Mouse (Mus musculus) cerebellum, adult (tissue): ENCODE measurements around the gene Rdh8.
"Not testable (repeated sequence)": the region's sequence is repeated elsewhere in the genome, so short reads cannot be mapped to it uniquely, and the experiment has no call there.

Experiments used
- ATAC-seq: cut with Nextera tagmentation; 2 replicates; pipeline ENCODE4 v1.9.2; 2017; ENCODE audit warnings: mild to moderate bottlenecking, moderate library complexity, mixed read lengths; ENCODE audit not compliant: insufficient number of reproducible peaks, low FRiP score, low TSS enrichment

Rdh8 gene

DNA sequence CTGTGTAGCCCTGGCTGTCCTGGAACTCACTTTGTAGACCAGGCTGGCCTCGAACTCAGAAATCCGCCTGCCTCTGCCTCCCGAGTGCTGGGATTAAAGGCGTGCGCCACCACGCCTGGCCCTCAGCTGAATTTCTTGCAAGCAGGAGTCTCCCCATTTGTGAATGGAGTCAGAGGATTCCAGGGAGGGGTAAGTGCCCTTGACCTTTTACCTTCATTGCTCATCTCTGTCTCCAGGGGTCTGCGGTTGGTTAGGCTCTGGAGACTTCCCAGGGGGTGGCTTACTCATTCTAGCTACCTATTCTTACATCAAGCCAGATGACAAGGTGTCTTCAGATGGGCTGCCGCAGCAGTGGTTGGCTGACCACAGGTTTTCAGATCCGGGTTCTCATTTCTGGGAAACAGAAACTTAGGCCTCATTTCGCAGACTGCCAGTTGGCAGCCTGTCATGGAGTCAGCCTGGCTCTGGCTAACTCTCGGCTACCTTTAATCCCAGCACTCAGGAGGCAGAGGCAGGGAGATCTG lies 17.2 kb downstream of the Rdh8 start:
- not testable (repeated sequence) for ATAC-seq

DNA sequence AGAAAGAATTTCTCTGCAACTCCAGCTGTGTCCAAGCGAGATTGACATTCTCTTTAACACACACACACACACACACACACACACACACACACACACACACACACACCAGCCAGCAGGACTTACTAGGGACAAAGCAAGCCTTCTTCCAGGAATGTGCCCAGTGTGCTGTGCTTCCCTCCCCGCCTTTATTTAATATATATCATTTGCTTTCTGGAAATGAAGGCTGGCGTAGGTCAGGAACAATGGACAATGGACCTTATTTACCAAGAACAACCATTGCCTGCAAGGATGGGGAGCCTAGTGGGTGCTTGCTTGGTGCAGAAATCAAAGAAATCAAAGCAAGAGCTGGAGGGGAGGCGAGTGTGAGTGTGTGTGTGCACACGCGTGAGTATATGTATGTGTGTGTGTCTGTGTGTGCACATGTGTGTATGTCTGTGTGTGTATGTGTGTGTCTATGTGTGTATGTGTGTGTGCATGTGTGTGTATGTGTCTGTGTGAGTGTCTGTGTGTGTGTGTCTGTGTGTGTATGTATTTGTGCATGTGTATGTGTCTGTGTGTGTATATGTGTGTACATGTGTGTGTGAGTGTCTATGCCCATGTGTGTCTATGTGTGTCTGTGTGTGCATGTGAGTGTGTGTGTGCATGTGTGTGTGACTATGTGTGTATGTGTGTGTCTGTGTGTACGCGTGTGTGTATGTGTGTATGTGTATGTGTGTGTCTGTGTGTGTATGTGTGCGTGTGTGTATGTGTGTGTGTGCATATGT lies 19.1 kb downstream of the Rdh8 start:
- no peak for ATAC-seq

GRCm38 (mm10) chr9:20838931-20839330 lies 20.6 kb downstream of the Rdh8 start:
- no peak for ATAC-seq

DNA sequence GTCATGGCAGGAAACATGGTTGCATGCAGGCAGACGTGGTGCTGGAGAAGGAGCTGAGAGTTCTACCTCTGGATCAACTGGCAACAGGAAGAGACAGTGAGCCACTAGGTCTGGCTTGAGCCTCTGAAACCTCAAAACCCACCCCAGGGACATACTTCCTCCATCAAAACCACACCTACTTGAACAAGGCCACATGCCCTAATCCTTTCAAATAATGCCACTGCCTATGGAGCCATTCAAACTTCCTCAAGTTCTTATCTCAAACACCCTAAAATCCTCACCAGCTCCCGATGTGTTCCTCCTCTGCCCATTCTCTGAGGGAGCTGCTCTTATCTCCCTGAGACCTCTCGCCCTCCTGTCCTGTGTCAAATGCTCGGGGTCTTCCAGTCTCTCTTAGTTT lies 23.9 kb downstream of the Rdh8 start:
- ATAC-seq, result no peak

GRCm38 (mm10) chr9:20842670-20843069 lies 24.4 kb downstream of the Rdh8 start:
- 0 out of 2 replicates have a peak, but pooled peaks have one; percentile 40 for ATAC-seq

DNA sequence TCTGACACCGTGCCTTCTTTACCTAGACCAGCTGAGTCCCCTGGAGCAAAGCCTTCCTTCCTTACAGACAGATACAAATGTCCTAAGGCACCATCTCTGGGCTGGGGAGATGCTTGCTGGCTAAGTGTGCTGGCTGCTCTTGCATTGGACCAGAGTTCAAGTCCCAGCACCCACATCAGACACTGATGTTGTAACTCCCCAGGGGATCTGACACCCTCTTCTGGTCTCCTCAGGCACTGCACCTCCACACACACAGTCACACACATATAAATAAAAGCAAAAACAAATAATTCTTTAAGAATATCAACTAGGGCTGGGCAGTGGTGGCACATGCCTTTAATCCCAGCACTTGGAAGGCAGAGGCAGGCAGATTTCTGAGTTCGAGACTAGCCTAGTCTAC lies 31.9 kb downstream of the Rdh8 start:
- no peak for ATAC-seq

DNA sequence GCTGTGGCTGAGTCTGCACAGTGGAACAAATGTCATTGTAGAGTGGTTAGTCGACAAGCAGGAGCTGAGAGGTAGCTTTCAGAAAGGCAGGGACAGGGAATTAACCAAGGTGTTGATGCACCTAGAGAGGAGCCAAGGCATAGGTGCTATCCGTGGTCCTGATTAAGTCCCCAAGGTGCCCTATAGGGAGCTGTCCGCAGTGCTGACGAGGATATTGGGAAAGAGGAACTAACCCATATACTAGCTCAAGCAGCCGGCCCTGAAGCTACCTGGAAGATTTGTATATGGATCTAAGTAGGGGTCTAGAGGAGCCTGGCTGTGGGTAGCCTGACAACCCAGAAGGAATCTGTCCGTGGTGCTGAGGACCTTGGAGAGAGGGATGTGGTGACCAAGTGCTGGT lies 38.8 kb downstream of the Rdh8 start:
- no peak for ATAC-seq

GRCm38 (mm10) chr9:20859926-20860325 lies 41.6 kb downstream of the Rdh8 start:
- ATAC-seq, result no peak

DNA sequence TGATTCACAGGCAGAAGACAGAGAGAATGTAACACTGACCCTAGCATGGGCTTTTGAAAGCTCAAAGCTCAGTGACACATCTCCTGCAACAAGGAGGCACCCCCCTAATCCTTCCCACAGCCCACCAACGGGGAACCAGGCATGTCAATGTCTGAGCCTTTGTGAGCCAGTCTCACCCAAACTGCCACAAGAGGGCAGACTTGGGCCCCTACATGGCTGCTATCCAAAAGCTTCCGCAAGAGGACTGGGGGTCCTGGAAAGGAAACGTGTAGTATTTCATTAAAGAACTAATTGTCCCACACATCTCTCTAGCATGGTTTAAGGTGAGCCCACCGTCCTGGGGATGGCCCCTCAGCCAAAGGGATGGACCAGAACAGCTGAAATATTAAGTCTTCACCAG lies 43.5 kb downstream of the Rdh8 start:
- ATAC-seq, result no peak

GRCm38 (mm10) chr9:20862225-20862624 lies 43.9 kb downstream of the Rdh8 start:
- no peak for ATAC-seq

DNA sequence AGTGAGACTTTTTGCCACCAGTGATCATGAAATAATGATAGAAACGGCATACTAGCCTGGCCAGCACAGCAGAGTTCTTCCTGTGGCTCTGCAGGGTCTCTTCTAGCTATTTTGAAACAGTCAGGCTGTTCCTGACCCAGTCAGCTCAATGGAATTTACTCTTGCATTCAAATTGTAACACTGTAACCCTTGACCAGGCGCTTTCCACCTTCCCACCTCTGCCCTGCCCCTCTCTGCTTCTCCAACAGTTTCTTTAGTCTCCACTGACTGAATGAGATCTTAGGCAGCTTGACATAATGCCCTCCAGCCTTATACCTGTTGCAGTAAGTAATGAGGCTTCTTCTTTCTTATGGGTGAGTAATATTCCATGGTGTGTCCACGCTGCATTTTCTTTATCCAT lies 48.6 kb downstream of the Rdh8 start:
- no peak for ATAC-seq

DNA sequence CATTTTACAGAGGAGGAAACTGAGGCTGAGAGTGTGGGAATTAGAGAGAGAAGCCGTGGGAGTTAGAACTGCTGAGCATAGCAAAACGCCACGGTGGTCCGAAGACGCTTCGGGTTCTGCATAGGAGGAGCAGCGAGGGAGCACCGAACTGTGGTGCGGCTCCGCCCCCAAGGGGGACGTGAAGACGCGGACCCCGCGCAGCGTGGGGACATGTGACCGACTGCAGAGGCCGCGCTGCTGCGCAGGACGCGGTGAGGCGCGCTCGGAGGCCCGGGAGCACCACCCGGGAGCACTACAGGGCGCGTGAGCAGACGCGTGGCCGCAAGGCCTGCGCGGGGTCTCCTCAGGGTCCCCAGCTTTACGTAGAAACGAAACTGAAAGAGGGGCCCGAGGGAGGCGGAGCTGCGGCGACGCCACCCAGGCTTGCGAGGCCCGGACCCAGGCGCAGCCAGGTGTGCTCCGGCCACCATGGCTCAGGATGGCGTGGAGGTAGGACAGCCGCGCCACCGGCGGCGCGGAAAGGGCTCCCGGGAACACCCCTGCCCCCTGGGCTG lies 50.2 kb downstream of the Rdh8 start, which contains the start of gene A230050P20Rik:
Gene A230050P20Rik, plus strand, starts transcription at position 195 of the 554 bp plus-strand sequence.
- ATAC-seq, result peak; percentile 73

DNA sequence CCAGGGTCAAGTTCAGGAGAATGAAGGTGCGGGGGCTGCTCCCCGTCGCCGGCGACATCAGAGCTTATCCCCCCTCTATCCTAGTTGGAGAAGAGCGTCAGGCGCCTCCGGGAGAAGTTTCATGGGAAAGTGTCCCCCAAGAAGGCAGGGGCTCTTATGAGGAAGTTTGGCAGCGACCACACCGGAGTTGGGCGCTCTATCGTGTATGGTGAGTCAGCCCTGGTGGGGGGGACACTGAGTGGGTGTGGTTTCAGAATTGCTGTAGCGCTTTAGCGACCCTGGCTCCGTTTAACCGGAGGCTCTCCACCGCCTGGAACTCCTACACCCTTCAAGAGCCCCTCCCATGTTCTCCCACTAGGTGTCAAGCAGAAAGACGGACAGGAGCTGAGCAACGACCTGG lies 50.9 kb downstream of the Rdh8 start:
- ATAC-seq, result no peak

DNA sequence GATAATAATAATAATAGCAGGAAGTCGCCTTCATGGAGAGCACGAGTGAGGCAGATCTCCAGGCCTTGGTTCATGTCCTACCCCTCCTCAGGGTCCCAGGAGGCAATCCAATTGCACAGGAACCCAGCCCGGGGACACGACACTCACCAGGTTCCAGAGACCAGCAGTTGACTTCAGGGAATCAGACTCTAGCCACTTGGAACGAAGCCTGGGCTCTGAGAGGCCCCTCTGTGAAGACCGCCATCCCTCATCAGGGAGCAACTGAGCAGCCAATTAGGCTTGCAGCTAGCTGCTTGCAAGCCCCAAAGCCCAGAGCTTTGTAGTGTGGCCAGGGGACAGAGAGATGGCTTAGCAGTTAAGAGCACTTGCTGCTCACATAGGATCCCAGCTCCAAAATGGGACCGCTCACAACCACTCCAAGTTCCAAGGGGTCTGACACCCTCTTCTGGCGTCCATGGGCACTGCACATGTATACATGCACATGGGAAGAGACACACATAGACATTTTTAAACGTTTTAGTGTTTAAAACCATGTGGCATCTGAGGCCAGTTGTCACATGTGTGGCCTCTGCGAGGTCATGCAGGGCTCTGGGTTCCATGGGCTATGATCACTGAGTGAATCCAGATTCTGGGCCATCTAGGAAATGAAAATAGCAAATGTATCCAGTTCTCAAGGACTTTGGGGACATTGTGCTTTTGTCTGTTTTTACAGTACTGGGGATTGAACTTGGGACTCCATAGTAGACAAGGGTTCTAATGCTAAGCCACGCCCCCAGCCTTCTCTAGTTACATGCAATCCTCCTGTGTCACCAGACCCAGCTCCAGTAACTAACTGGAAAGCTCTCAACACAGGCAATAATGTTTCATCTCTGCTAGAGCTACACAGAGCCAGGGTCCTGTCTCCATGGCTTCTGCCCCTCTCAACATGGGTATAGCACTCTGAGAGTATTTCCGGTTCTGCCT lies 52.2 kb downstream of the Rdh8 start:
- no peak for ATAC-seq

DNA sequence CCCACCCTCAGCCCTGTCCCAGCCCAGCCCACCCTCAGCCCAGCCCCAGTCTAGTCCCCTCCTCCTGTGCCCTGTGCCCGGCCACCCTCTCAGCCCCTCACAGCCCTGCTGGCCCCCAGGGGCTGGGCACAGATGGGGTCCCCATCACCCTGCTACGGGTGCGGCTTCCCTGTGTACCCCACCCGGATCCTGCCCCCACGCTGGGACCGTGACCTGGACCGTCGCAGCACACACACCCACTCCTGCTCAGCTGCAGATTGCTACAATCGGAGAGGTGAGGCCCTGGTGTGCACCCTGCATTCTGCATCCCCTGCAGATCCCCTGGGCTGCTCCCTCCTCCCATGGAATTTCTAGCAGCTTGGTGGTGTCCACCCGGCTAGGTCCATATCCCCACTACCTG lies 54.7 kb downstream of the Rdh8 start:
- no peak for ATAC-seq

DNA sequence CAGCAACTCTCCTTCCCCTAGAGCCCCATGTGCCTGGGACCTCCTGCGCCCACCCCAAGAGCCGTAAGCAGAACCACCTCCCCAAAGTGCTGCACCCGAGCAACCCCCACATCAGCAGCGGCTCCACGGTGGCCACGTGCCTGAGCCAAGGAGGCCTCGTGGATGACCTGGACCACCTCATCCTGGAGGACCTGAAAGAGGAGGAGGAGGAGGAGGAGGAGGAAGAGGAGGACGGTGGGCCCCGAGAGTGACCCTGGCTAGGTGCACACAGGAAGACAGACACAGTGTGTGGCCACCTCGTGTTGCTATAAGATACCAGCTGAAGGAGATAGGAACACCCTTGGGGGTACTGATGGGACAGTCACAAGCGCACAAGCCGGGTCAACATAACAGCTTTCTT lies 55.2 kb downstream of the Rdh8 start:
- ATAC-seq, result no peak

- no peak for ATAC-seq
These were observed 56.9 kb downstream of the Rdh8 start for GRCm38 (mm10) chr9:20875021-20875790.
